Mouse (Mus musculus): ENCODE data around the gene Ptchd4.
A peak's percentile ranks its signal among the peaks of the same experiment; 100 is the strongest.

Ptchd4 gene

DNA sequence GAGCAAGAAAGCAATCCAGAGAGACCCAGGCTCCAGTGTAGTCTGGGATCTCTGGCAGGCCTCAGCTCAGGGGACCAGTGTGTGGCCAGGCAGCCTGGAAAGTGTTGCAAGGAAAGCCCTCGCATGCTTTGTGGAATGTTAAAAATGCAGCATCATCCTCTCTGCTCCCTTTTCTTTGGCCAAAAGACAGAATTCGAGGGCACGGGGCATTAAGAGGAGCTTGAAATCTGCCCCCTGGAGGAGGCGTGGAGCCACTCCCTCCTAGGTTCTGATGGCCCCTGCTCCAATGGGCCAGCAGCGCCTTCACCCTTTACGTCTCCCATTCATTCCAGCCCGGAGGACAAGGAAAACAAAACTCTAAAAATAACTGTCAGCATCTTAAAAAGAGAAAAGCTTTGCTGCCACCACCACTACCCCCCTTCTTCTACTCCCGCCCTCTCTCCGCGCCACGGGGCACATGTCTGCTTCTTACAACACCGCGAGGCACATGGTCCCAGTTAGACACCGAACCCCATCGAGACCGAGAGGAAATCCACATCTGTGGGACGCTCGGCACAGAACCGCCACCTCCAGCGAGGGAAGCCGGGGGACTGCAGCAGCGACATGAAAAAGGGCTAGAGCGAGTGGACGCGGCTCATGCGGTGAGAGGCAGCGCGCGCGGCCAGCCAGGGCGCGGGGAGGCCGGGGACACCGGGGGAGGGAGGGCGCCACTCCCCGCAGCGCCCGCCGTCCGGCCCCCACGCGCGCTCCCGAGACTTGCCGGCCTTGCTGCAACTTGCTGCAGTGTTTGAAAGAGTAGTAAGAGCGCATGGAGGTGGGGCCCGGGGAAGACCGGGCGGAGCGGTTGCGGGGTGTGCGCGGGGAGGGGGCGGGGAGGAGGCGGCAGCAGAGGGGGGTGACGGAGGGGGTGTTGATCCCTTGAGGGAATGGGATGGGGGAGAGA lies at the start of gene Ptchd4:
Gene Ptchd4, plus strand, starts transcription at position 279 of the 943 bp plus-strand sequence.
- DNase-seq (ENCODE audit: low spot score in 2 of 2), result peak; percentile 44 to 47

DNA sequence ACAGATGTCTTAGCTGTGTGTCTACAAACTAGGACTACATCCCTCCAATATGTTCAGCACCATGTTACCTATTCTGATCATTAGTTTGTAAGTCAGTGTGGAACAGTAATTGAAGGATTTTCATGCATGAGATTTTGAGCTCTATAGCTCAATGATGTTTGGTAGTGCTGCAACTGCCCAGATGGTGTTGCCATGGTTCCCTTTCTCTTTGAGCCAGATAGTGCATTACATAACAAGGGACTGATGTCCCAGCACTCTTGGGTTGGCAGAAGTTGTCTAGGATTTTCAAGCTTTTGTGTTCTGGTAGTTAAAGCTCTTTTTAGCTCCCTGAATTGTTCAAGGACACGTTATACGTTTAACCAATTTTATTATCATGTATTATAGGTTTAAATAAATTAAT lies 38.9 kb upstream of the Ptchd4 start:
- peak in 1 of 2 experiments; percentile 9 for DNase-seq (ENCODE audit: low spot score in 2 of 2)

- DNase-seq (ENCODE audit: low spot score in 2 of 2), result no peak
Observed at GRCm38 (mm10) chr17:42284391-42284790, 31.4 kb upstream of the Ptchd4 start.

GRCm38 (mm10) chr17:42286255-42286654 lies 29.5 kb upstream of the Ptchd4 start:
- DNase-seq (ENCODE audit: low spot score in 2 of 2), result no peak

GRCm38 (mm10) chr17:42290341-42290740 lies 25.4 kb upstream of the Ptchd4 start:
- DNase-seq (ENCODE audit: low spot score in 2 of 2), result no peak

DNA sequence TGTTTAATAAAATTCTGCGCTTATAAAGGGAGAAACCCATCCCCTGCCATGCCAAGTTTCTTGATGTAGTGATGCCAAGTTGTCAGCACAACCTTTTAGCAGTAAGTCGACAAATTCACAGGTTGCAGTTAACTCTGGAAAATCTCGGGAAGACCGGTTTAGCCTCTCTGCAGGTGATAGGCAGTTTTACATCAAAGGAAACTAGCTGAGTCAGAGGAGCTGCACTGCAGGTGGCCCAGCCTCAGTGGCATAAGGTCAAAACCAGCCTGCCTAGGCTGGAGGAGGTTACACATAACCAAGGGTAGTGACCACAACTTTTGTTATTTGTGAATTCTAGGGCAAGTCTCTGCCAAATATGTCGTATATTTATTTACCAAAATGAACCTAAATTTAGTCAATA lies 24.0 kb upstream of the Ptchd4 start:
- no peak for DNase-seq (ENCODE audit: low spot score in 2 of 2)

DNA sequence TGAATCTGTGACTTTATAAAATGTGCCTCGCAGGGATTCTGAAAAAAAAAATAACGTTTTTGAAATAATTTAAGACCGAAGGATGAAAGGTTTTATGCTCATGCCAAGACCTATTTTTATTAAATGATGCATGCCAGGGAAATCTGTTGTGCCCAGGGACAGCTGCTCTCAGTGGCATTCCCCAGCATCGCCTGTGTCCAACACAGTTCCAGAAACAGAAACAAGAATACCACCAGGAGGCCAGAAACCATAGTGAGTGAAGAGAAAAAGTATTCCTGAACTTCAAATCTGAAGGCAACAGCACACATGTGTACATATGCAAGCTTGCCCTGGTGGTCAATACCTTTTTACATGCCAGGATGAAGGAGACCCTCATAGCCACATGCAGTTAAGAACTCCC lies 17.8 kb upstream of the Ptchd4 start:
- peak in 1 of 2 experiments; percentile 8 for DNase-seq (ENCODE audit: low spot score in 2 of 2)

DNA sequence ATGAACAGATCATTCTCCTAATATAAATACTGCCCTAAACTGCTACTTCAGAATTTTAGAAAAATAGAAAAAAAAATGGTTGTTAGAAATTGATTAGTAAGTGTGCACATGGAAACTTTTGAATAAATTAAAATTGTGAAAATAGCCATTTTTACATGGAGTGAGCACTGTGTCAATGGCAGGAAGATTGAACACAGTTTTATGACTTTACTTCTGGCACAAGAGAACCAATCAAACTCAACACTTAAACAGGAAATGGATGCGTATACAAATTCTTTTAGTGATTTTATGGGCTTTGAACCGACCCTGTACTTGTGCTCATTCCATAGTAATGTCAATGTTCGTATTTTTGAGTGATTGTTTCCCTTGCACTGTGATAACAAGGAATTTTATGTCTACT lies 16.1 kb upstream of the Ptchd4 start:
- DNase-seq (ENCODE audit: low spot score in 2 of 2), result no peak

DNA sequence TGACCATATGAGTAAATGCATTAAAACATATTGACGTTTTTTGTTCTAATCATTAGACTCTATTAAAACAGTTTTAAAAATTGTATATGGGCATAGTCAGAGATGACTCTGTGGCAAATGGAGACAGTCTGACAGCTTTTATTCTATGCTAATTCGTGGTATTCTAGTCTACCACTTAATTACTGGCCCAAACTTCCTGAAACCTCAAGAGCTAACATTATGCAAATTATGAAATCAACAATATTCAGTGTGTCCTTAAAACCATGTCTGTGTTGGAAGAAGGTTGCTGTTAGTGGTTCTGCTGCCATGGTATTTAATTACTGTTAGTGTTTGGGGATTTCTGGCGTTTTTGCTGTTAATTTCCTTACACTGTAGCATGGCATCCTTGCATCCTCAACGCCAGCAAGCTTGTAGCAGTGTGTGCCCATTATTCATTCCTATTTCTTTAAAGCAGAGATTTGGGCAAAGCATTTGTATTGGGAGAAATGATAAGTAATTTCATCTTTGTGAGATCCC lies 12.6 kb upstream of the Ptchd4 start:
- DNase-seq (ENCODE audit: low spot score in 2 of 2), result no peak

- DNase-seq (ENCODE audit: low spot score in 2 of 2), result no peak
Observed at GRCm38 (mm10) chr17:42304262-42304661, 11.5 kb upstream of the Ptchd4 start.

GRCm38 (mm10) chr17:42307001-42307400 lies 8.7 kb upstream of the Ptchd4 start:
- no peak for DNase-seq (ENCODE audit: low spot score in 2 of 2)

DNA sequence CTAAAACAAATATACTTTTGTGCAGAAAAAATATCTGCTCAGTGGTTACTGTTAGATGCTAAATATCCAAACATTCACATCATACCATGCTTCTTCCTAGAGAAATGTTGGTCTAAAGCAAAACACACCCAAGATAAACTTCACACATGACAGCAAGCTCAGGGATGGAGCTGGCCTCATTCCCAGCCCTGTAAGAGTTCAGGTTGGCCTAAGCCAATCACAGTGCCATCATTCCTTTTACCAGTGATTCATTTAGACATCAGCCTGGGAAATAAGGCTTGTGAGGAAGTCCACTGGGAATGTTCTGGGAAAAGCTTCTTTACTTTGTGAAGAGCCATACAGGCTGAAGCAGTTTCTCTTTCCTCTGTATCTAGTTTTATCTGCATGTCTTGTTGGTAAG lies 5.6 kb upstream of the Ptchd4 start:
- DNase-seq (ENCODE audit: low spot score in 2 of 2), result no peak

DNA sequence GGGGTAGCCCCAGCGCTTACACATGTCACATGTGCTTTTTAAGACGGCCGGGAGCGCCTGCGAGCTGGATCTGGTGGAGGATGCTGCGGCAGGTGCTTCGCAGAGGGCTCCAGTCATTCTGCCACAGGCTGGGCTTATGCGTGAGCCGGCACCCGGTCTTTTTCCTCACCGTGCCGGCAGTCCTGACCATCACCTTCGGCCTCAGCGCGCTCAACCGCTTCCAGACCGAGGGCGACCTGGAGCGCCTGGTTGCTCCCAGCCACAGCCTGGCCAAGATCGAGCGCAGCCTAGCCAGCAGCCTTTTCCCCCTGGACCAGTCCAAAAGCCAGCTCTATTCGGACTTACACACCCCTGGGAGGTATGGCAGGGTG lies 850 bp downstream of the Ptchd4 start:
- peak; percentile 32 to 58 for DNase-seq (ENCODE audit: low spot score in 2 of 2)

DNA sequence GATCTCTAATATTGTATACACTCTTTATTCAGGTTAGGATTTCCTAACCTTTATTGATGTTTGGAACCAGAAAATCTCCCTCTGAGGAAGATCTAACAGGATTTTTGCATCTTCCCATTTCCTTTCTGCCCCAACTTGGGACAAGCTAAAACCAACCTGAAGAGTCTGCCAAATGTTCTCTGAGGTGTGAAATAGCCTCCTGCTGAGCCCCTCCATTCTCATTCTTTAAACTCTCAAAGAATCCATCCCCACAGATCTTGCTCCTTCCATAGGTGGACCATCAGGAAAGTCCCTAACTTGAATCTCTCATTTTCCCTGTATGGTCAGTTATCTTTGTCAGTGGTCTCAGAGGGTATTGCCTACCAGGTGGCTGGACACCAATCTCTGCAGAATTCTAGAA lies 20.0 kb downstream of the Ptchd4 start:
- DNase-seq (ENCODE audit: low spot score in 2 of 2), result no peak

DNA sequence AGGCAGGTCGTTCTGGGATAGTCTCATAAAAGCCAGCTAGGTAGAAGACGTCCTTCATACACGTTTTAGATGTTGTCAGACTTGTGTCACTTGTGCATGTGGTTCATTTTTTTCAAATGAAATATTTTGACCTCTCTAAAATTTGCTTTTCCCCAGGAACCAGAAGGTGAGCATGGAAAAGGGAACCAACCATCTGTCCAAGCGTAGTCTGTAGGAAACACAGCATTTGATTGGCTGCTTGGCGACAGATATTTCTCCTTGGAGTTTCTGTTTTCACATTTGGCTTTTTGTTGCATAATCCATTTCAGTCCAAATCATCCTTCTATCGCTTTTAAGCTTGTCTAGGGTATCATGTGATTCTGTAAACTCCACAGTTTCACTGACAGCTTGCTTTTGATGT lies 20.8 kb downstream of the Ptchd4 start:
- no peak for DNase-seq (ENCODE audit: low spot score in 2 of 2)

GRCm38 (mm10) chr17:42346027-42346426 lies 30.3 kb downstream of the Ptchd4 start:
- DNase-seq (ENCODE audit: low spot score in 2 of 2), result no peak

DNA sequence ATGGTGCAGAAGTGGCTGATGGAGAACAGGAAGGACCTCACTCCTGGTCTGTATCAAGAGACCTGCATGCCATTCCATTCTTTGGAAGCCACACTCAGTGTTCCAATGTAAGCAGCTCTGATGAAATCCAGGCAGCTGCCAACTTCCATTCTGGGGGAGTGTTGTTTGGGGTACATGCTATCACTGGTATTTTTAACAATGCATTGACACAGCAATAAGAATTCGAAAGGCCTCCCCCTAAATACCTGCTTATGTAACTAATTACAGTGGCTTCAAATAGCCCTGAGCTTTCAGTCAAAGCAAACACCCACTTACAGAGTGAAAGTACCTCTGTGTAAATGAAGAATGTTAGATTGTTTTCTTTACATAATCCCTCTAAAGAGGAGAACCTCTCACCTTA lies 42.7 kb downstream of the Ptchd4 start:
- DNase-seq (ENCODE audit: low spot score in 2 of 2), result peak; percentile 44 to 49

DNA sequence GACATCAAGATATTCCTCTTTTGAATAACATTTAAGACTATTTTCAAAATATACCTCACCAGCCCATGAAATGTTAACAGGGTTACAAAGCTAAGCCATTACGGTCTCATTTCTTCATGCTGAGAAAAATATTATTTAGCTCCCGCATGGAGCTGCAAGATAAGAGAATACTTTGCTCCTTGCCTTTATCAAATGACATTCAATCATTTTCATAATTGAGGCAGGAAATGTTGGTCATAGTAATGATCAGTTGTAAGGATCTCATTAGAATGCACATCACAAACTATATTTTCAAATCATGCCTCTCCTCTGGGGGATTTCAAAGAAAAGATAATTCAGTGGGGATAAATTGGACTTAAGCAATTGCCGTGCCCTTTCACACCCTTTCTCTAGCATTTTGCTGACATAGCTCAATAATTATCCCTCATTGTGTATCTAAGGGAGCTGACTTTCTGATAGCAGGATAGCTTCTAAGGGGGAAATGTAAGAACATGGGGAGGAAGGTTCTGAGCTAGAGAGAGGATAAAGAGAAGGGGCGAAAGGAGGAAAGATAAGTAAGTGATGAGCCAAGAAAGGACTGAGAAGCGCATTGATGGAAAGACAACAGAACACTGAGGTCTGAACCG lies 47.5 kb downstream of the Ptchd4 start:
- no peak for DNase-seq (ENCODE audit: low spot score in 2 of 2)

DNA sequence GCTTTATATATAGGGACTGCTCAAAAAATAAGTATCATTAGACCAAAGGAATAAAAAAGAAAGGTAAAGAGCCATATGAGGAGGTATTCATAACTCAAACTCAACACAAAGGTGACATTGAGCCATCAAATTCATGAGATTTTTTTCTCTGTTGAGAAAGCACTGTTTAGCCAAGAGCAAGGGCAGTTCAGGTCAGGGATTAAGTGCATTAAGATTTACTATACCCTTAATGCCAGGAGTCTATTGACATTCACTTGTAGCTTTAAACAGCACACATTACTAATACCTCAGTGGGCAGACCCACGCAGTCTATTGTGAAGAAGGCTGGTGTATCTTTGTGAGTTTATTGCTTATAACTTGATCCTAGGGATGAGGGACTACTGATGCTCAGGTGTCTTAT lies 49.0 kb downstream of the Ptchd4 start:
- no peak for DNase-seq (ENCODE audit: low spot score in 2 of 2)

DNA sequence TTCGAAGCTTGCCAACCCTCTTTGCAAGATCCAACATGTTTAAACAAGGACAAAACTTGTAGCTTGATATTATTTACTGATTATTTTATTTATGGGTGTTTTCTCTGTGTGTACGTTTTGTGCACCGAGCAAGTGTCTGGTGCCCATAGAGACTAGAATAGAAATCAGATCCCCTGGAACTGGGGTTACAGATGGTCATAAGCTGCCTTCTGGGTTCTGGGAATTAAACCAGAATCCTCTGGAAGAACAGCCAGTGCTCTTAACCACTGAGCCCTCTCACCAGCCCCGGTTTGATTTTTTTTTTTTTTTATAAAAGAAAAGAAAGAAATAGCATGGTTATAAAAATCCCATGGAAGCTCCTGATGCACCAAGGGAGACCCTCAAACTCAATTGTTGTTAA lies 59.1 kb downstream of the Ptchd4 start:
- DNase-seq (ENCODE audit: low spot score in 2 of 2), result no peak

GRCm38 (mm10) chr17:42393086-42393485 lies 77.3 kb downstream of the Ptchd4 start:
- DNase-seq (ENCODE audit: low spot score in 2 of 2), result peak in 1 of 2 experiments; percentile 22

- DNase-seq (ENCODE audit: low spot score in 2 of 2), result no peak
Observed at GRCm38 (mm10) chr17:42395299-42395698, 79.6 kb downstream of the Ptchd4 start.

DNA sequence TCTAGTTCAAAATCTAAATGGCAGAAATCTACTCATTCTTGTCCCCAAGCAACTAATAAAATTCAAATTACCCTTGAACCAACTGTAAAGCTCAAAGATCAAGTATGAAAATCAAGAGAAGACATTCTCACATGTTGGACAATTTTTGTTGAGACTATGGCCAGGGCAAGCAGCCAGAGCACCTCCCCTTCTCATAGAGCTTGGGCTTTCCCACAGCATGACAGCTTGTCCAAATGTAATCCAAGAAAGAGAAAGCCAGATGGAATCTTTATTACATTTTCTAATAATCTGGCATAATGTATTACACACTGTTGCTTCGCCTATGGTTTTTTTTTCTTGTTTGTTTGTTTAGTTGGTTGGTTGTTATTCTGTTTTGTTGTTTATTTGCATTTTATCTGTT lies 102.7 kb downstream of the Ptchd4 start:
- no peak for DNase-seq (ENCODE audit: low spot score in 2 of 2)
